Mouse (Mus musculus) 3134 (cell line): Measurements from ENCODE around the gene Itpkb.
A peak's percentile ranks its signal among the peaks of the same experiment; 100 is the strongest.

Experiments used
- DNase-seq: peaks from one replicate; pipeline ENCODE4 v3.0.0-alpha.2; 2011; ENCODE audit warnings: low spot score; ENCODE audit not compliant: insufficient read length; ENCODE audit errors: extremely low read depth

Gene Itpkb

DNA sequence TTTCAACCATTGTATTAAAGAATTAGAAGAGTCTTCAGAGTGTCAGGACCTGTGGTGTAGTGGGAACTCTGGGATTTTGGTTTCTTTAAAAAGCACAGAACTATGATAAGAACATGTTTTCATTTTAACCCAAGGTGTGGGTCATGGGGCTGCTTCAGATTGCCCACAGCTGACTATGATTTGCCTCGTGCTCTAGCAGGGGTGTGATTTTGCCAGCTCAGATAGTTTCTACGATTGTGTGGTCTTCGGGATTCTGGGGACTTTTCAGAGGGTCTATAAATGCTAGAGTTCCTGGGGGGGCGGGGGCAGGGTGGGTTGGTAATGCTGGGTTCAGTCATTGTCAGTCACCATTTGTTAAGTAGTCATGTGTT lies 61.3 kb downstream of the Itpkb start:
- no peak for DNase-seq

DNA sequence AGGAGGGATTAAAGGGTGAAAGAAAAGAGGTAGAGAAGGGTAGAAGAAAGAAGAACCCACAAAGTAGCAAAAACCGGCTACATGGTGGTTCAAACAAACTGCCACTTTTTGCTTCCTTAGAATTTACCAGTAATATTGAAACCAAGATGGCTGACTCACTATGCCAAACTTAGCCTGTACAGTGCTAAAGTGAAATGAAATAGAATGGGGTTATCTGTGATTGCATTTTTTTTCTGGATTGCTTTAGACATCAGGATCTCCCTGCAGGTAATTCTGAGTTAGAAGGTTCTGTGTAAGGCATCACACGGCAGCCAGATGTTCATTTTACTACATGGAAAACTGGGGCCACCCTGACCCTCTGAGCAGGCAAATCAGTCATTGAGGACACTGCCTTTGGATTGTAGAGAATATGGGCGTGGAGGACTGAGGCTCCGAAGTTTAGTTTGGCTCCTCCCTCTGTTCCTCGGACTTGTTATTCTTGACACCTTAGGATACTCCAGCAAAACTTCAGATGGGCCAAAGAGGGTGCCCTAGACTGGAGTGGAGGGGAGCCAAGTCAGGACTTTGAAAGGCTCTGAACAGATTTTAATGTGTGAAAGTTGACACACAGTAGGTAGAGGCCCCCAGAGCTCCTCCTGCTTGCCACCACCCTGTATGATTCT lies 62.0 kb downstream of the Itpkb start:
- no peak for DNase-seq

DNA sequence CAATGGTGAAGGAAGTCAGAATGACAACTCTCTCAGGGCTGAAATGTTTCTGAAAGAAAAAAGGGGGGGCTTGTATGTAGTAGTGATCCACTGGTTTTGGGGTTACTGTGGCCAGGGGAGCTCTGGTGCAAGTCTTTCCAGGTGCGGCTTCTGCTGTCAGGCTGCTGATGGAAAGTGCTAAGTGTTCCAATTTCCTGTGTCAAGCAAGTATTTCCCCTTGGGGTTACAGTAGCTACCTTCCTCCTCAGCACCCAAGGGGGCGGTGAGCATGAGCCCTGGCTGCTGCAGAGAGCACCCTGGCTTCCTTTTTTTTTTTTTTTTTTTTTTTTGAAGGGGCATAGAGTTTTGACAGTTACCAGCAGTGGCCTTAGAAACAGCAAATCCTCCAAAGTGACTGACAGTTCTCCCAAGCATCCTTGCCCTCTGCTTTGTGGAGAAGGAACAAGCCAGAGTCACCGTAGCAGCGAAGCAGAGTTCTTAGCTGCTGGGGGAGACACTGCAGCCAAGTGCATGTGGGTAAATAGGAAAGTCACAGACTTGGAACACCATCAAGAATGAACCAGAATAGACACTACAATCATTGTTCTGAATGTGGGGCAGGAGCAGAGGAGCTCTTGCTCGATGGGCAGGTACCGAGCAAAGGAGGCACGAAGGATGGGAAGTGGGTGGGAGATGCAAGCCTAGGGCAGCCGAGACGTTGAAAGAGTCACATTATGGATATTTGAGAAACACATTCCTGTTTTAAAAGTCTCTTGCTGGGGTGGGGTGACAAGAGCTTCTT lies 62.9 kb downstream of the Itpkb start:
- no peak for DNase-seq

DNA sequence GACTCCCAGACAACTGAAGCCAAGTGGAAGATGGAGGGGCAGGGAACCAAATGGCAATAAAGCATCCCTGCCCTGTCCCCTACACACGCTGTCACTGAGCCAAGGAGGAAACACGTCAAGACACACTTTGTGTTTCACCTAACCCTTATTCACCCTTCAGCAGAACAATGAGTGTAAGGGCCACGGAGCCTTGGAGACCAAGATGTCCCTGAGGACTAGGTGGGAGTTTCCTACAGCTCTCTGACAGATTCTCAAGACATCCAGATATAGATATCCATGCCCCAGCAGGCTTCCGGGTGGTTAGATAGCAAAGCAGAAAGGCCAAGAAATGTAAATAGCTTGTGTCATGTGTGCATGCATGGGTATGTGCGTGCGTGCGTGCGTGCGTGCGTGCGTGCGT lies 63.6 kb downstream of the Itpkb start:
- DNase-seq, result no peak

DNA sequence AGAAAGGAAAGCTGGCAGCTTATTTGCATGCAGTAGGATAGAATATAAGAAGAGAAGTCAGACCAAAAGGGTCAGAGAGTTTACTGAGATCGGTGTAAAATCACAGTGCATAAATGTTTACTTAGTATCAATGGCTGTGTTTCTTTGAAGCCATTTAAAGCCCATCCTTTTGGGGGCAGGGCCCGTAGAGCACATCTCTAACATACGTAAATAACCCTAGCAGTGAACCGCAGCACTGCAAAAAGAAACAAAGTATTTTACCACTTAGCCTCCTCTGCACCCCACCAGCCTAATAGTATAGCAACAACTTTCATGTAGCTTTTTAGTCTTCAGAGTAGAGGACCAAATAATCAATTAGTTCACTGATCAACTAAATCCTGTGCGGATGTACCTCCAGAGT lies 67.4 kb downstream of the Itpkb start:
- DNase-seq, result no peak

DNA sequence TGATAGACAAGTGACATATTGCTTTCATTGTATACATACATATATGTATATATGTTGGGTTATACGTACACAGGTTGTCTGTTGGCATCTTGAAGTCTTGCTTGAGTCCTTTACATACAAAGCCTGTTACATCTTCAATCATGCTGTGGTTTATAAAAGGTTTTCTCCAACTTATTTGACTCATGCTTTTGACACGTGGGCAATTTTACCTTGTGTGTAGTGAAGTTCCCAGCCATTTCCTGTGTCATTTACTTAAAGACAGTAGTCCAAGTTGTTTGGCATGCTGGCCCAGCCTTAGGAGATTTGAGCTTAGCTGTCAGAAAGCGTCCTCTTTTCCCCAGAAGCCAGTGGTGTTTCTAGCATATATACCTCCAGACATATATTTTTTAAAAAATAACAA lies 68.2 kb downstream of the Itpkb start:
- DNase-seq, result no peak

DNA sequence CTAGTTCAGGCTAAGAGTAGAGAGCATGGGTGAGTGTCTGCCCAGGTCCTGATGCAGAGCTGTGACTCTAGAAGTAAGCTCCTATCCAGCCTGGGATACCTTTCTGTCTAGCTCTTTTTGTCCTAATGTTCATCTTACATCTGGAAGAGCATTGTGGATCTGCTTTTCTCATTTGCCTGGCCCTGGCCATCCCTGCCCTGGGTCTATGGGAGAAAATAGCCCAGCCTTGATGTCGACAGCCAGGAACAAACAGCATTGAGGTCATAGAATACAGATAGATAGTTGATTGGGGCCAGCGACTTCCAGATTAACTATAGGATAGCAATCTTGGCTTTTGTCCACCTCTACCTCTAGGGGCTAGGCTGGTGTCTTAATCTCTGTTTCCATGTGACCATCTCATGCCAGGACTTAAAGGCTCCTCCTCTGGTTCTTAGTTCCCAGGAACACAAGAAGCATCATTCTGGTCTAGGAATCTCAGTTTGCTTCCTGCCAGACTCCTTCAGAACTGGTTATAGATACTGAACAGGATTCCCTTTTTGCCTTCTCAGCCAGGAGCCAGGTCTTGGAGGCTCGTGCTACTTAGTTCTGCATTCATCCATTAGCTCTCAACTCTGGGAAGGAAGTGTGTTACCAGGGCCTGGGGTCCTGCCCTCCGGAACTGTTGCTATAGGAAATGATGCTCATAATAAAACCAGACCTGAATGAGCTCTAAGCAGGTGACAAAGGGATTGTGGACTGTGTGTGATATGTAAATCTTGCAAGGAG lies 70.6 kb downstream of the Itpkb start:
- DNase-seq, result no peak

DNA sequence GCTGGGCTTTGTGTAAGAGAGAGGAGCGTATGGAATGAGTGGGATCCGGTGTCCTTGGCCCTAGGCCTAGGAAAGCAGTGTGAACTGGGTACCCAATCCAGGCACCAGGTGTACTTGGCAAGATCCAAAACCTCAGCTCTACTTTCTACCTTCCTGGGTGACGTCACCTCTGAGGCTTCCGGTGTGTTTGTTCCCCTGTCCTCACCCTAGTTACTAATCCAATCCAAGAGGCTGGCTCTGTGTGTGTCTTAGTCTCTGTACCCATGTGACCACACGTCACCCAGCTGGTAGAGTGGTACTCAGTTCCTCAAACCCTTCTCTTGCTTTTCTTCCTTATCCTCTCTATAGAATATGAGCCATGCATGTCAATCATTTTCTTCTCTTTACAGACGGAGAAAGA lies 71.4 kb downstream of the Itpkb start:
- DNase-seq, result no peak

DNA sequence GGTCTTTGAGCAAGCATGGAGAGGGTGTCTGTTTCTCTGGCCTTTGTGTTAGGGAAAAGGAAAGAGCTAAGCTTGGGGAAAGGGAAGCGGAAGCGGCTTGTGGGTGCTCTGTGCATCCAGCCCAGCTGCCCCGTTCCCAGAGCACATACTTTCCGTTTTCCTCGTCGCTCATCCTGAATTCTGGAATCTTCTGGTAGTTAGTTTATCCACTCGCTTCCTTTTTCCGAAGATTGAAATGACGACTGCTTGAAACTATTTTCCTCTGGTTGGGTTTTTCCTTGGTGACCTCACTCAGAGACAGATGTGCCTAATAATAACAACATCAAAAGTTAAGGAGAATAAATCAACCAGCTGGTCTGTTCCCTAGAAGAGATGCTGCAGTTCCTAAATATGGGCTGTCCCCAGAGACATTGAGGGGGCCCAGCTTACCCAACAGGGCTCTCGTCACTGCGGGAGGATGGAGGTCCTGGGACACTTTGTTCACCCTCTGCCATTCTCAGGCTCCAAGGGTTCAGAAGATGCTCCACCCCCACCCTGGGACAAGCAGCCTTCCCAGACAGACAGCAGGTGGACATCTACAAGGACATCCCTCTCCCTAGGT lies 72.3 kb downstream of the Itpkb start:
- DNase-seq, result no peak

DNA sequence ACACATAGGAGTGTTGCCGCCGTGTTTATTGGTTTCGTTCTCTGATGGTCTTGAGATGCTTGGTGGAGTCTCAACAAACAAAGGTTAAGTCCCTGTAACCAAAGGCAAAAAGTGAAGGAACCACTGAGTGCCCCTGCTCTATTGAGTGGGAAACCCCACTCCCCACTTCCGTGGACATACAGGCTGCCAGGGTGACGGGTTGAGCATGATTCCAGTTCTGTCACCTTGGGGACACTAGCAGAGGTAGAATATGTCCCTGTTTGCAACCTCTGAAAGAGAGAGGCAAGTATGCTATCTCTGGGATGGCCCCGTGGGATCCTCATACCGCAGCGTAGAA lies 73.0 kb downstream of the Itpkb start:
- no peak for DNase-seq

DNA sequence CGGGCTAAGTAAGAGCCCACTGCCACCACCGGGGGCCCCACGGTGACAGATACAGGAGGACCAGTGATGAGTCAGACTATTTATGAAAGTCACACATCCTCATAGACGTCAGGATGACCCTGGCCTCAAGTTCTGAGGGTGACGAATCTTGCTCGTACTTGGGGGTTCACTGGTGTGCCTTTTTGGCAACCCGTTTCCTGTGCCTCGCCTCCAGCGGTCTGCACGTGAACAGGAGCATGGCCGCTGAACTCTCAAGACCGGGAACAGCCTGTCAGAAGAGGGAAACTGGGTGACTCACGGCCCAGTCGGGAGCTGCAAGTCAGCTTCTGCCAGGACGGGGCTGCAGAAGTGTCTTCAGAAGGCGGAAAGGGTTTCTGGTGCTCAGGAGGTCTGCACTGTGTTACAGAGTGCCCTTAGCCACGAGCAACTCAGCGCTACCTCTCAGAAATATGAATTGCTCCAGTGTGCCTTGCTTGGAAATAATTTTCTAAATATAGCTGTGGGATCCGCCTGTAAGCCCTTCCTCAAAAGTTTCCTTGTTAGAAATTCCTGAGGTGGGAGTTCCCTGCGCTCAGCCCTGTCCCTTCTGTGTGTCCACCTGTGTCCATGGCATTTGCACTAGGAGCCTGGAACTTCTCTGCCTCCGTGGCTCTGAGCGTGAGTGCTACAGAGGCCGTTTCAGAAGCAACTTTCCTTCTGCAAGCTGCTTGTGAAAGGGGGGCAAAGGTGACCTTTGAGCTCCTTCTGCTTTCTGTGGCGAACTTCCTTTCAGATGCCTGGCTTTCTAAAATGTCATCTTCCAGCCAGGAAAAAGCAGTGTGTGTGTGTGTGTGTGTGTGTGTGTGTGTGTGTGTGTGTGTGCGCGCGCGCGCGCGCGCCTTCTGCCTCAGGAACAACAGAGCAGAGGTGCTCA lies 73.7 kb downstream of the Itpkb start:
- no peak for DNase-seq

DNA sequence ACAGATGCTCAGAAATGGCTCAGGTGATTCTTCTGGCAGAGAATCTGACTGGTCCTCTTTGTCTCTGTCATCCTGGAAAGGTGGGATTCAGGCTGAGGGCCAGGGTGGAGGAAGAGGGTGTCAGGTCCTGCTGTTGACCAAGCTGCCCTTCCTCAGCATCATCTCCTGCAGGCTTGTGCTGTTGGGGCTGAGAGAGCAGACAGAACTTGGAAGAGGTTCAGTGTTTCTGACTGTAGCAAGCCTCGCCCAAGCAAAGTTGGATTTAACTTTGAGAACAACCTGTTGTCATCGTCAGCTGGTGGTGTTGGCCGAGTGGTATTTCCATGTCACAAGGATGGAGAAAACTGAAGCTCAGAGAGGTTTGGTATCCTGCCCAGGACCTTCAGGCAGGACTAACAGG lies 74.4 kb downstream of the Itpkb start:
- DNase-seq, result no peak

DNA sequence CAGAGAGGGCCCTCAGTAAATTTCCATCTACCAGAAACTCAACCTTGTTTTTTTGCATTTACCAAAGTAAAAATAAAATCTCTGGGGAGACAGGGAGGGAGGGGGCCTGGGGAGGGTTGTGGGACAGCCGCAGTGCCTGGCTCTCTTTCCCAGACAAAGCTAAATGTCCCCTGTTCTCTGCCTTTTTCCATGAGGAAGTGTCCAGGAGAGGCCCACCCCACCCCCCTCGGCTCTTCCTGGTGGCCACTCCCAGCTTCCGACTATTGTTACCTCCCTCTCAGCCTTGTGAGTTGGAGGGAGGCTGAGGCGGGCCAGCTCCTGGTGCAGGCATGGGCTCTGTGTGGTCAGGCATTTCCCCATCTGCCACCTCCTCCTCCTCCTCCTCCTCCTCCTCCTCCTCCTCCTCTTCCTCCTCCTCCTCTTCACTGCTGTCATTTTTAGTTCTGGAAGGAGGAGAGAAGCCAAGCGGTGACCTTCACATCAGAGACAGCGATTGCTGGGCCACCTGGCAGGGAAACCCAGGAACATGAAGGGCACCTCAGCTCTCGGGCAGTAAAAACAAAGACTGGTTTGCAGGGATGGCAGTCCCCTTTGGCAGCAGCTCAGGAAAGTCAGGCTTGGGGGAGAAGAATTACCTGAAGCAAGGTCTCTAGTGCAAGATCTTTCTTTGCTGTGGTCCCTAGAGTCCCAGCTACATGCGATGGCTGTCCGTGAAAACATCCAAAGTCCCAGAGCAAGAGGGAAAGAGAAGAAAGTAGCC lies 75.5 kb downstream of the Itpkb start:
- DNase-seq, result no peak

DNA sequence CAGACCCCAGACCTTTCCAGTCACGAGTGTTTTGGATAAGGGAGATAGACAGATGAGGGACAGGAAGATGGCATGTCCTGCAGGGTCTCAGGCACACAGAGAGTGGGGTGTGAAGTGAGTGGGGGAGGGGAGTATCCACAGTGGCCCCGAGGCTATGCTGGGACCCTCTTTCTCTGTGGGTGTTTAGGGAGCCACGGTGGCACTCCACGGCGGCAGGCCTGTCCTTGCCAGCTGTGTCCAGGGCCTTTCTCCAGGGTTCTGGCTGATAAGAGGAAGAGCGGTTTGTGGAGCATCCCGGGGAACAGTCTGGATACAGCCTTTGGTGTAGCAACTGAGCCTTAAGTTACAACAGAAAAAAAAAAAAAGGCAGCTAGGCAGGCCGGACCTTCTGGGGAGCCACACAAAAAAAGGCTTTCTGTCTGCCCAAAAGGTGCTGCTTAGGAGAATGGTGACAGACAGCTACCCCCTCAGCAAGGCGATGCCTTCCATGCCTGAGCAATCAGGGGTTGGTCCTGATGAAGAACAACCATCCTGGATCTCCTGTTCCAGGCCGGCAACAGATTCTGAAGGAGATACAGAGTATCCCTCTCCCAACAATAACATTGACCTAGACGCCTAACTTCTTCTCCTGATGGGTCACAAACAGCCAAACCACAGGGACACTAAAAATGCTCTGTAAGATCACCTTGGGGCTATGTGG lies 76.2 kb downstream of the Itpkb start:
- DNase-seq, result no peak

DNA sequence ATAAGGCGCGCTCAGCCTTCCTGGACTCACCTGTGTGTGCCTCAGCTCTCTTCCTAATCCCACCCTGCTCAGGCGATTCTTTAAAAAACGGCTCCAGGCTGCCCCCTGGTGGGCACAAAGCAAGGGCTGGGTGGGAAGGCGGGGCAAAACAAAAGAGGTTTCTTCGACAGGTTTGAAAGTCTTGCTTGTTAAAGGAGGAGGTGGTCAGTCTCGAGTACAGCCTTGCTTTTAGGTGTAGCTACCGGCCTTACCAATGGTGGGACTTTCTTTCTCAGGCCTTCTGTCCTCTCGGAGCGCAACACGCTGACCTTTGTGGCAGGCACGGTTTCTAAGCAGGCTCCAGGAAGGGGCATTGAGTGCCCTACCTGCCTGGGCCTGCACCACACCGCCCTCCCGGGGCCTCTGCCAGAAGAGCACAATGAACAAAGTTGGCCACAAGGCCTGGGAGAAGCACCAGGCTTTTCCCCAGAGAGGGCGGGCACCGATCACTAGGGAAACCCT lies 76.9 kb downstream of the Itpkb start:
- peak; percentile 43 for DNase-seq

DNA sequence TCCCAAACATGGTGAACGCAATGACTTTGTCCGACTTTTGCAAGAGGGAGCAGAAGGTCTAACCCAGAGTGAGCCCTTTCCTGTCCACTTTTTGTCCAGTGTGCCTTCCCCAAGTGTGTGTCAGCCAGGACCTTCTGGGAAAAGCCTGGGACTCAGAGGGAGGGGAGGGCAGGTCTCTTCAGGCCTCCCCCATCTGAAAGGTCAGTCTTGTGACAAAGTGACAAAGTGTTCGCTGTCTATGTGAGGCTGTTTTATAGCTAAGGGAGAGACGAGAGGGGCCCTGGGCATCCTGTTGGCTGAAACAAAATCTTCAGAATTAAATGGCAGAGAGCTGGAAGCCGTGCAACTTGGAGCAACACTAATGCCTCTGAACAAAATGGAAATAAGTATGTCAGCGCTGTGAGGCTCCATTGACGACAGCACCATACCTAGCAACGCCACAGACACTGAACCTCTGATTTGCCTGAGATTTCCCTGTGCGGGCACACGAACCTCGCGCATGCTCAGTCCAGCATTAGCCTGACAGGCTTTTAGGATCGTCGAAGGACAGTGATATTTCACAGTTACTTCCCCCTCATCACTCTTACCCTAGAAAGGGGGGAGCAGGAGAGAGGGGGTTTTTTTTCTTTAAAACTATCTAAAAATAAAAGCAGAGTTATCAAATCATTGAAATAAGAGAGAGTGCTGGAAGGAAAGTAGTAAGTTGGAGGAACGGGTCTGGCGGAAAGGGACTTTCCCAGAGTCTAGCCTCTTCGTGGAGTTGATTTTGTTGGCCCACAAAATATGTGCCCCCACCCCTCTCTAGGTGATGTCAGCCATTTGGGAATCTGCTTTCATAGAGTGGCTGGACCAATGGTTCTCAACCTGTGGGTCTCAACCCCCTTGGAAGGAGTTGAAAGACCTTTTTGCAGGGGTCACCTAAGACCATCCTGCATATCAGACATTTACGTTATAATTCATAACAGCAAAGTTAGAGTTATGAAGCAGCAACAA lies 77.7 kb downstream of the Itpkb start:
- no peak for DNase-seq

DNA sequence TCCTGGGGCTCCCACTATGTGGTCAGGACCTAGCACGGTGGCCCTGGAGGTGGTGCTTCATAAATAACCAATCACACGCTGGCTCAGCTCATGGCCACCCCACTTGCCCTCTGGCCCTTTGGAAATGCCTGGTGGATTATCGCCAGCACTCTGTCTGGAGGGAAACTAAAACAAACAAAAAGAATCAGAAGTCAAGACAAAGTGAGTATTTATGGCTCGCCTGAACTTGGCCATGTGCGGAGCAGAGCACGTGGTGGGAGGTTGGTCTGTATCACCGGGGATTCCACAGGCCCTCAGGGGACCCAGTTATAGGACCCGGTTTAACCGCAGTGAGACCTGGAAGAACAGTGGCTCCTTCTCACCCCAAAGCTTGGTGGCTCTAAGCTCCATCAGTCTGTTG lies 78.5 kb downstream of the Itpkb start:
- DNase-seq, result no peak

DNA sequence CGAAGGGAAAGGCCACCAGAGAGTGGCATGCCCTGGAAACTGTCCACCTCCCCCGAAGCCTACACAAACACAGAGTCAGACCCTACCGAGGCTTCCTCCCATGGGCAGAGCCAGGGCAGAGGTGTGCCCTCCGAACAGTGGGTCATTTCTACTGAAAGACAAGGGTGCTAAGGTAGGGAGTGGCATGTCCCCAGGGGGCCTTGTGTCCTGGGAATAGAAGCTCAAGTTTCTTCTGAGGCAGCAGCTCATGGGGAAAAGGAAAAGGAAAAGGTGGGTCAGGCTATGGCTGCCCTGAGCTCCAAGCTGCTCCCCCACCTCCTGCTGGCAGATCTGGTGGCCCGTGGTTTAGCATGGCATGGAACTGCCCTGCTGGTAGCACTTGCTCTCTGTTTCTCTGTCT lies 79.5 kb downstream of the Itpkb start:
- DNase-seq, result no peak
